Mouse (Mus musculus) left cerebral cortex, postnatal 14 days (tissue): ENCODE results near the gene Tm2d3. TPM values are rescaled to one million over a fixed set of nuclear protein-coding genes. Genes with fewer than 3 reads are reported as not detected.

Experiments used
- DNase-seq, 2 experiments: peaks; one replicate each; pipeline ENCODE4 v3.0.0; 2021 to 2022; ENCODE audit warnings: low spot score in 2 of 2, mixed read lengths in 1 of 2
- intact Hi-C: fragments of 180-260 bp; cut with DNase I; formaldehyde crosslinking; loops from one replicate; pipeline ENCODE4 v1.15.1; 2025
- total RNA-seq, 2 experiments: library from RNA; stranded (reverse); gene quantifications; 2 replicates each; pipeline ENCODE4 v1.2.3; 2021

Tm2d3 gene
- total RNA-seq, 2 experiments from 2014 or later = 31.2 to 38.1 TPM

- DNase-seq = peak; percentile 81 to 88
- intact Hi-C loops = loop anchor here (5.0 kb wide), 1 partner anchor 364 kb away; the partner anchor contains the start of gene Snrpa1
Observed at GRCm38 (mm10) chr7:65693301-65693821, 2.4 kb downstream of the Tm2d3 start.

GRCm38 (mm10) chr7:65696450-65696849 is 5.5 kb downstream of the Tm2d3 start:
- intact Hi-C loops = no loop called here
- DNase-seq = peak in 1 of 2 experiments; percentile 34

DNA sequence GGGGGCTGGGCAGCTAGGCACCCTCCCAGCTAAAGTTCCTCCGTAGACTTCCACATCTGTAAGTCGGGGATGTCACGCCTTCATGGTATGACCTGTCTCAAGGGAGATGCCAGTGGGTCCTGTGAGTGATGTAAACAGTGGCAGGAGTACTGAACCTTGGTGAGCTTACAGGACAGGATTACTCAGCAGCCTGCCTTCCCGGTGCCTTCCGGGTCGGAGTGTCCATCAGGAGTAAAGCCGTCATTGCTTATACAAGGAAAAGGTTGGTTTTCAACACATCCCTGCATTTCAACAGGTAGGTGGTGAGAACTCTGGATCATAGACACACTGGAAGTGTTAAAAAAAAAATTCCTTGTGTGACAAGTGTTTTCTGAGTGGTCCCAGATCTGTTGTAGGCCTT is 11.1 kb downstream of the Tm2d3 start:
- intact Hi-C loops = loop anchor here (10.0 kb wide), 1 partner anchor 233 kb away; no protein-coding TSS in a partner anchor
- no peak for DNase-seq

GRCm38 (mm10) chr7:65704818-65705242 is 13.9 kb downstream of the Tm2d3 start:
- peak; percentile 87 to 90 for DNase-seq
- intact Hi-C loops = loop anchor here (10.0 kb wide), 1 partner anchor 230 kb away; no protein-coding TSS in a partner anchor

GRCm38 (mm10) chr7:65708506-65708905 is 17.5 kb downstream of the Tm2d3 start:
- DNase-seq = no peak
- intact Hi-C loops = loop anchor here (10.0 kb wide), 1 partner anchor 226 kb away; no protein-coding TSS in a partner anchor

GRCm38 (mm10) chr7:65710301-65710700 is 19.3 kb downstream of the Tm2d3 start:
- DNase-seq = no peak
- intact Hi-C loops = no loop called here

DNA sequence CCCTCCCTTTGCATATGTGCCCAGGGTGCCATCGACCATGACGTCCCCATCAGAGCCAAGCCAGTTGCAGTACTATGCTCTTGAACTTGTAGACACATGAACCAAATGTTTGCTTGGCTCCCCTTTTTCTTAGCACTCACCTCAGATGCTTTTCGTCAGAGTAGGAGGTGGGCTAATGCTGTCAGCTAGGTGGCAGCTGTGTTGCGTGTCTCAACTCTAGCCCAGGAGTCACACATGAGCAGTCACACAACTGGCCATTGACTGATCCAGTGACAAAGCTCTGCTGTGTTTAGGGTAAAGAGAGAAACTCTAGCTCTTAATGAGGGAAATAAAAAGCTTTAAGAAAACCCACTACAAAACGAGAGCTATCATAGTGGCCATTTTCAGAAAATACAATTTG is 22.8 kb downstream of the Tm2d3 start:
- no peak for DNase-seq
- intact Hi-C loops = no loop called here

GRCm38 (mm10) chr7:65714304-65714703 is 23.3 kb downstream of the Tm2d3 start:
- intact Hi-C loops = no loop called here
- DNase-seq = peak in 1 of 2 experiments; percentile 37

- peak; percentile 22 to 27 for DNase-seq
- intact Hi-C loops = loop anchor here (10.0 kb wide), 2 partner anchors 291 to 321 kb away; partner anchors contain the start of gene Snrpa1
Observed at GRCm38 (mm10) chr7:65734024-65734423, 43.1 kb downstream of the Tm2d3 start.

DNA sequence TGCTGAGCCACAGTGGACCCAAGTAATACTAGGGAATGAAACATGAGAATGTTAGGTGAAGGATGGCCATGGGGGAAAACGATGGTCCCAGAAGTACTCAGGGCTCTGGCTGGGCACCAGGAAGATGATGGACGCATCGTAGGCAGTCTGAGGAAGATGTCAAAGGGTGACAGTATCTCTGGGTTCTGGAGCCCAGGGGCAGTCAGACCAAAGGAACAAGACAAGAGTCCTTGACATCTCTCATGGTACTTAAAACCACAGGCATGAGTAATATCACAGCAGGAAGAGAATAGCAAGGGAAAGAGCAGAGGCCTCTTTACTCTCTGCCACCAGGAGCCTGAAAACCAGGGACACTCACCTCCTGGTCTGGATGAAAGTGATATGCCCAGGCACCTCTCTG is 44.3 kb downstream of the Tm2d3 start:
- DNase-seq = no peak
- intact Hi-C loops = loop anchor here (10.0 kb wide), 2 partner anchors 290 to 320 kb away; partner anchors contain the start of gene Snrpa1

DNA sequence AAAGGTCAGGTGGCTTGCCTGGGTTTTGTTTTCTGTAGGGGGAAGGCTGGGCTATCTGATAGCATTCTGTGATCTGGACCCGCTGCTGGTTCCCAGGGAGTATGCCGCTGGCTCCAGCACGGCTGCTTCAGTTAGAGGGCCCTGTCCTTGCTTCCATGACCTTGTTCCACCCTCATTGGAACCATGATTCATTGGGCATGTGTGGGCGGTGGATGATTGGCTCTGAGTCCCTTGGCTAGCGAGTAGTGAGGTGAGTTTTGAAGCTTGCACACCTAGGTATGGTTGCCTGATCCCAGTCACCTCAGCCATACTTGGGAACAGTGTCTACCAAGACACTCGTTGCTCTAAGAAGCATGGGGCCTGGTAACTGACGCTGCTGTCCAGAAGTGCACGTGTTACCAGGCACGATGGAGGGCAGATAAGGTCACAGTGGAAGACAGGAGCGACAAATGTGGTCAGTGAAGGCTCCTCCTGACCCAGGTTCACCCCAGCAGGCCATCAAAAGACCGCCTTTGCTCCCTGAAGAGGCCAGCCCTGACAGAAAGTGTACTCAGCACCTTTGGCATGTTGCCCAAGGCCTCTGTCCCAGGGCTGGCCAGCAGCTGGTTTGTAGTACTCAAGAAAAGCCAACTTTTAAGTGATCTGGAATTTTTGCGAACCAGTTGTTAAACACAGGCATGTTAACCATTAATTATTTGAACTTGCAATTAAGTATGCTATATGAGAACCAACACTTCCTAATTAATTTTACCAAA is 46.5 kb downstream of the Tm2d3 start:
- intact Hi-C loops = loop anchor here (10.0 kb wide), 2 partner anchors 287 to 317 kb away; partner anchors contain the start of gene Snrpa1
- no peak for DNase-seq

GRCm38 (mm10) chr7:65742857-65743256 is 51.9 kb downstream of the Tm2d3 start:
- DNase-seq = no peak

DNA sequence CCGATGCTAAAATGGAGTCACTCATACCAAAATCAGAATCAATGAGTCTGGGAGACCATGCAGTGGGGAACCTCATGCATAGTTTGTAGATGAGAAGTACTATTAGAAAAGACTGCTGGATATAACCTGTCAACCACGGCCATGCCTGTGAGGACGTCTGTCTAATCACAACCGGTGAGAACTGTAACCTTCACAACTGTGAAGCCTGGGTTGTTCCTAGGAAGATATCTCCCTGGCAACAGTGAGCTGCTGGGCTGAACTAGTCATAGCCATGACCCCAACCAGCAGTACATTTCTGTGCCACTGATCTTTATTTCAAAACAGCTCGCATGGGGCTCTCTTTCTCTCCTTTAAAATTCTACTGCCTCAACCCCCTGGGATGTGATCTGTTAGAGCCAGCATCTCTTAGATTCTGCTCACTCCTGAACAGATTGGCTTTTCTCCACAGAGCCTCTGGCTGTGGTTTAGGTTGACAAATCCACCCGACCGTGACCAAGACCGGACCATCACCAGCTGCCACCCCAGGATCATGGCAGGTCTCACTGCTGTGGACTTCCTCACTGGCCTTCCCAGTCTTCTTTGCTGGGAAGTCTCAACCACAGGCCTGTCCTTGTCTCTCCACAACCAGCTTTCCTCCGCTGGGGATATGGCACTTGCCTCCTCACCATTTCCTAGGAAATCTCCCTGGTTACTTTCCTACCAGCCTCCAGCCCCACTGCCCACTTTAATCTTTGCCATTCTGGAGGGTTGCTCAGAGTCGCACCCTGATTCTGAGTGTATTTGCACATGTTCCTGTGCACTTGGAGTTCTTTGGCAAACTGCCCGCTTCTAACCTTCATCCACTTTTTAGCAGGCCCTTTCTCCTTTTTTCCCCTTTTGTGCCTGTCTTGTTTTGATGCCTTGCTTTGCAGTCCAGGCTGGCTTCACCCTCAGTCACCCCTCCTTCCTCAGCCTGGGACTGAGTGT is 57.3 kb downstream of the Tm2d3 start:
- DNase-seq = no peak
- intact Hi-C loops = no loop called here

More at GRCm38 (mm10) chr7:65742857-65743256, 51.9 kb downstream of the Tm2d3 start:
- intact Hi-C loops = no loop called here

Other genes with a start within 250 kb of the Tm2d3 start
- gene Tjp1, start 163.4 kb upstream of the Tm2d3 start, total RNA-seq = 100 to 1,000 TPM; 132 to 169 TPM
- gene Tarsl2, start 46.3 kb upstream of the Tm2d3 start, total RNA-seq = 10 to 100 TPM; 48.5 to 49.3 TPM
- gene Pcsk6, start 170.6 kb downstream of the Tm2d3 start, total RNA-seq = 1 to 10 TPM; 6.9 to 7.6 TPM